Mouse (Mus musculus): ENCODE measurements around the gene Auts2. TPM values are rescaled to one million over a fixed set of nuclear protein-coding genes. Genes with fewer than 3 reads are reported as not detected.

Auts2 gene
- polyA plus RNA-seq, 1 experiment from 2014 or later: 17.0 TPM

- no peak overlapping the region for H3K4me3 ChIP-seq
- no peaks in the 10 kb centered on the region for H3K9me3 ChIP-seq
- WGBS: 63% methylated on average over 4 of the region's 4 CpGs
- H3K36me3 ChIP-seq: no peaks in the 10 kb centered on the region
- ATAC-seq (ENCODE audit: borderline replicate concordance, extremely low read depth, low FRiP score, low TSS enrichment): no peak
- H3K4me2 ChIP-seq: no peak overlapping the region
- no peak overlapping the region for H3K9ac ChIP-seq
- H3K27me3 ChIP-seq: no peaks in the 10 kb centered on the region
- H3K27ac ChIP-seq: no peak overlapping the region
- H3K4me1 ChIP-seq: peaks cover 14% of the 10 kb centered on the region
These were observed 5.7 kb downstream of the Auts2 start for GRCm38 (mm10) chr5:132537475-132537874.

- H3K27ac ChIP-seq: no peak overlapping the region
- no peak for ATAC-seq (ENCODE audit: borderline replicate concordance, extremely low read depth, low FRiP score, low TSS enrichment)
These were observed 16.7 kb downstream of the Auts2 start for GRCm38 (mm10) chr5:132526395-132526794.

GRCm38 (mm10) chr5:132521358-132521873 is 21.7 kb downstream of the Auts2 start:
- no peaks in the 10 kb centered on the region for H3K27me3 ChIP-seq
- no peaks in the 10 kb centered on the region for H3K36me3 ChIP-seq
- no peak overlapping the region for H3K9ac ChIP-seq
- no peak overlapping the region for H3K27ac ChIP-seq
- no peak overlapping the region for H3K4me3 ChIP-seq
- H3K4me1 ChIP-seq: peaks cover 3% of the 10 kb centered on the region; the same call in 1 of the 2 replicates
- ATAC-seq (ENCODE audit: borderline replicate concordance, extremely low read depth, low FRiP score, low TSS enrichment): no peak
- H3K9me3 ChIP-seq: no peaks in the 10 kb centered on the region
- WGBS: 73% methylated on average over 12 of the region's 12 CpGs
- H3K4me2 ChIP-seq: no peak overlapping the region

More at GRCm38 (mm10) chr5:132526395-132526794, 16.7 kb downstream of the Auts2 start:
- Histone ChIP-seq H3K36me3 (no peaks in the 10 kb centered on the region), H3K4me1 (peaks cover 20% of the 10 kb centered on the region), H3K4me2 (no peak overlapping the region), H3K9me3 (no peaks in the 10 kb centered on the region), H3K4me3 (no peak overlapping the region), H3K27me3 (no peaks in the 10 kb centered on the region), H3K9ac (no peak overlapping the region)
- WGBS: 81% methylated on average over 3 of the region's 3 CpGs

DNA sequence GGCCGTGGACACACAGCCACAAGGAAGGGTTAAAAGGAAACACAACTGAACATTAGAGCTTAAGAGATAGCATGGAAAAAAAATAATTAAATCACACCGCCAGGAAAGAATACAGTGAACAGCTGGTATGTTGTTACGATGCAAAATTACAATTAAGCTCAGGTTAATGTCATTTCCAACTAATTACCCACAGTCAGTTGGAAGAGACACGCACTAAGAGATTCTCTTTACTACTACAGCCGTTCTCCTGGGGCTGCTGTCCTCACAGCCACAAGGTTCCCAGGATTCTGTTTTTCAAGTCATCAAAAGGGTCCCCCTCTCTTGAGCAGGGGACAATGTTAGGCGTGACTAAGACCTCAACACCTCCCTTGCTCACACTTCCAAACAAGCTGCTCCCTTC is 25.3 kb downstream of the Auts2 start:
- no peak overlapping the region for H3K9ac ChIP-seq
- H3K27ac ChIP-seq: no peak overlapping the region
- no peak for ATAC-seq (ENCODE audit: borderline replicate concordance, extremely low read depth, low FRiP score, low TSS enrichment)
- H3K27me3 ChIP-seq: no peaks in the 10 kb centered on the region
- H3K9me3 ChIP-seq: no peaks in the 10 kb centered on the region
- H3K4me1 ChIP-seq: peaks cover 10% of the 10 kb centered on the region; the same call in 1 of the 2 replicates
- H3K4me2 ChIP-seq: no peak overlapping the region
- 65% methylated on average over 6 of the region's 6 CpGs for WGBS
- H3K4me3 ChIP-seq: no peak overlapping the region
- no peaks in the 10 kb centered on the region for H3K36me3 ChIP-seq

DNA sequence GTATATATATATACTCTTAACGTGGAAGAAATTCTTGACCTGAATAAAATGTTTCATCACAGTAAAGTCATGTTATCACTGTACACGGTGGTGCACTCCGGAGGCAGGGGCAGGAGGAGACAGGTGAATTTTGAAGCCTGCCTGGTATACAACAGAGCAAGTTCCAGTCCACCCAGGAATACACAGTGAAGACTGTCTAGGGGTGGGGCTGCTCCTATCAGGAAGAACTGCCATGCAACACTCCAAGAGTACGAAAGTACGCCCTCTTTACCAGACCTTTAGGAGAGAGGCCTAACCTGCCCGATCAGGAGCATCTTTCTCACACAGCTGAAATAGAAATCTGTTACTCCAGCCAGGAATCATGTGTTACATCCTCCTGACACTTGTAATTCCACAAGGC is 28.6 kb downstream of the Auts2 start:
- Histone ChIP-seq H3K27me3 (no peaks in the 10 kb centered on the region), H3K9ac (no peak overlapping the region), H3K9me3 (no peaks in the 10 kb centered on the region), H3K4me2 (no peak overlapping the region), H3K27ac (no peak overlapping the region), H3K36me3 (no peaks in the 10 kb centered on the region), H3K4me1 (peaks cover 10% of the 10 kb centered on the region), H3K4me3 (no peak overlapping the region)
- 57% methylated on average over 6 of the region's 6 CpGs for WGBS
- ATAC-seq (ENCODE audit: borderline replicate concordance, extremely low read depth, low FRiP score, low TSS enrichment): no peak

- Histone ChIP-seq H3K9me3 (no peaks in the 10 kb centered on the region), H3K4me1 (peaks cover 15% of the 10 kb centered on the region), H3K4me3 (no peak overlapping the region), H3K27ac (no peak overlapping the region), H3K27me3 (no peaks in the 10 kb centered on the region), H3K9ac (no peak overlapping the region), H3K4me2 (no peak overlapping the region), H3K36me3 (no peaks in the 10 kb centered on the region)
- ATAC-seq (ENCODE audit: borderline replicate concordance, extremely low read depth, low FRiP score, low TSS enrichment): no peak
- 61% methylated on average over 7 of the region's 7 CpGs for WGBS
These were observed 29.9 kb downstream of the Auts2 start for GRCm38 (mm10) chr5:132513206-132513605.

DNA sequence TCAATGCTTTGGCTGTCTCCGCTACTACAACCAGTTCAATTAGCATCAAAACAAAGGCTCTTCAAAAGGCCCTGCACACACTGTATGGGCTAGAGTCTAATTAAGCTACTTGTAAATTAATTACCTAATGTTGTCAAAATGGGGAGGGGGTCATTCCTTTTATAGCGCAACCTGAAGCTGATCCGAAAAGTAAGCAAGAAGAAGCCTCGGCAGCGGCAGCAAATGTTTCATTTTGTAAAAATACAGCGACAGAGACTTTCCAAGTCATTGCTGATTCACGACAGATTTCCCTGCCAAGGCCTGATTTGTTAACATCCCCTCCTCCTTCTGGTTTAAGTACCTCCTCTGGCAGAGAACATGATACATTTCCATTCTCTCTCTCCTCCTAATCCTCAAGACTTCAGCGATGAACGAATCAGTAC is 33.7 kb downstream of the Auts2 start:
- no peak overlapping the region for H3K4me3 ChIP-seq
- H3K36me3 ChIP-seq: no peaks in the 10 kb centered on the region
- no peaks in the 10 kb centered on the region for H3K27me3 ChIP-seq
- H3K9me3 ChIP-seq: no peaks in the 10 kb centered on the region
- H3K27ac ChIP-seq: no peak overlapping the region
- H3K4me1 ChIP-seq: peaks cover 18% of the 10 kb centered on the region
- peak overlapping the region; percentile 35 for H3K4me2 ChIP-seq
- H3K9ac ChIP-seq: no peak overlapping the region
- ATAC-seq (ENCODE audit: borderline replicate concordance, extremely low read depth, low FRiP score, low TSS enrichment): no peak
- 31% methylated on average over 9 of the region's 9 CpGs for WGBS

GRCm38 (mm10) chr5:132504893-132505292 is 38.3 kb downstream of the Auts2 start:
- H3K4me1 ChIP-seq: peaks cover 18% of the 10 kb centered on the region
- no peak for ATAC-seq (ENCODE audit: borderline replicate concordance, extremely low read depth, low FRiP score, low TSS enrichment)
- WGBS: 79% methylated on average over 1 of the region's 1 CpGs
- no peak overlapping the region for H3K4me3 ChIP-seq
- H3K4me2 ChIP-seq: no peak overlapping the region
- no peaks in the 10 kb centered on the region for H3K27me3 ChIP-seq
- no peak overlapping the region for H3K9ac ChIP-seq
- no peaks in the 10 kb centered on the region for H3K9me3 ChIP-seq
- H3K36me3 ChIP-seq: no peaks in the 10 kb centered on the region
- H3K27ac ChIP-seq: no peak overlapping the region

DNA sequence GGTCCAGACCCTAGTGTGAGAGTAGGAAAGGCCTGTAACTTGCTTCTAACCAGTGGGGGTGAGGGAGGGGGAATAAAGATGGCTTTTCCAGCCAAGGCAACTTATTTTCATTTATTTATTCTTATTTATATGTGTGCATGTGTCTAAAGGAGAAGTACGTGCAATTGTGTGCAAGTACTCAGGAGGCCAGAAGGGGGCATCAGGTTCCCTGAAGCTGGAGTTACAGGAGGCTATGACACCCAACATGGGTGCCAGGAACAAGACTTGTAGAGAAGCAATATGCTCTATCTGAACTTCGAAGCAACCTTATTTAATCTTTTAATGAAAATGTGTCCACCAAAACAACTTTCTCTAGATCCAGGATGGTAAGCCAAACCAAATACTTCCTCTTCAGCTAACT is 39.7 kb downstream of the Auts2 start:
- H3K4me3 ChIP-seq: no peak overlapping the region
- H3K4me1 ChIP-seq: peaks cover 9% of the 10 kb centered on the region; the same call in 1 of the 2 replicates
- H3K9ac ChIP-seq: no peak overlapping the region
- ATAC-seq (ENCODE audit: borderline replicate concordance, extremely low read depth, low FRiP score, low TSS enrichment): no peak
- no peaks in the 10 kb centered on the region for H3K36me3 ChIP-seq
- 92% methylated on average over 2 of the region's 2 CpGs for WGBS
- H3K9me3 ChIP-seq: no peaks in the 10 kb centered on the region
- no peaks in the 10 kb centered on the region for H3K27me3 ChIP-seq
- no peak overlapping the region for H3K4me2 ChIP-seq
- H3K27ac ChIP-seq: no peak overlapping the region

- Histone ChIP-seq H3K36me3 (no peaks in the 10 kb centered on the region), H3K4me3 (no peak overlapping the region), H3K9me3 (no peaks in the 10 kb centered on the region), H3K4me1 (peaks cover 6% of the 10 kb centered on the region; the same call in 1 of the 2 replicates), H3K27ac (no peak overlapping the region), H3K9ac (no peak overlapping the region), H3K27me3 (no peaks in the 10 kb centered on the region), H3K4me2 (no peak overlapping the region)
- WGBS: 31% methylated on average over 5 of the region's 5 CpGs
- no peak for ATAC-seq (ENCODE audit: borderline replicate concordance, extremely low read depth, low FRiP score, low TSS enrichment)
These were observed 41.1 kb downstream of the Auts2 start for GRCm38 (mm10) chr5:132502036-132502435.

DNA sequence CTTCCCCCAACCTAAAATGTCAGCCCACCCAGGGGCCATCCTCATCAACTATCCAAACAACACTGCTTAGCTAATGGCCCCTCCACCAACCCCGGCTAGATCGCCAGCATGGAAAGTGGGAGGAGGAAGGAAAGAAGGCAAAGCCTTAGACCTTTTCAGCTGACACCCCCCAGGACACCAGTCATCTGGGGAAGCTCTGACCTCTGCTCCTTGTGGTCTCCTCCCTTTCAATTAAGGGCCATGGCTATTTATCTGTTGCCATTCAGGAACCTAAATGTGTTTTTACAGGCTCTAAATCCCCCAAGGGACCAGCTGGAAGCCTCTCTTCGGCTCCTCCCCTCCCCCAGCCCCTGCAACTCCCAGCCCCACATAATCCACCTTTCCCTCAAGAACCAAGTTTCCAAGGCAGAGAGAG is 42.3 kb downstream of the Auts2 start:
- Histone ChIP-seq H3K9me3 (no peaks in the 10 kb centered on the region), H3K9ac (no peak overlapping the region), H3K4me3 (no peak overlapping the region), H3K36me3 (no peaks in the 10 kb centered on the region), H3K4me2 (no peak overlapping the region), H3K27me3 (no peaks in the 10 kb centered on the region), H3K27ac (no peak overlapping the region), H3K4me1 (peaks cover 6% of the 10 kb centered on the region; the same call in 1 of the 2 replicates)
- ATAC-seq (ENCODE audit: borderline replicate concordance, extremely low read depth, low FRiP score, low TSS enrichment): no peak
- 23% methylated on average over 3 of the region's 3 CpGs for WGBS

DNA sequence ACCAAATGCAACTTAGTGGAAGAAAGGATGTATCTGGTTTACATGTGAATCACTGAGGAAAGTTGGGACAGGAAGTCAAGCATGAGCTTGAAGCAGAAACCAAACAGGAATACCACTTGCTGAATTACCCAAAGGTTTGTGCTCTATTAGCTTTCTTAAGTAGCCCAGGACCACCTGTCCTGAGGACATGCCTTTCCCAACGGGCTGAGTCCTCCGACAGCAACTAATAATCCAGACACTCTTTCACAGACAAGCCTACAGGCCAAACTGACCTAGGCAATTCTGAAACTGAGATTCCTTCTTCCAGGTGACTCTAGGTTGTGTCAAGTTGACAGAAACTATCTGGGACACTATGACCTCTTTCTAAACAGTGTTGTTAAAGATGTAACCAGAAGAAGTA is 44.2 kb downstream of the Auts2 start:
- 53% methylated on average over 2 of the region's 2 CpGs for WGBS
- Histone ChIP-seq H3K9ac (no peak overlapping the region), H3K27me3 (no peaks in the 10 kb centered on the region), H3K9me3 (no peaks in the 10 kb centered on the region), H3K4me1 (peaks cover 6% of the 10 kb centered on the region; the same call in 1 of the 2 replicates), H3K36me3 (no peaks in the 10 kb centered on the region), H3K27ac (no peak overlapping the region), H3K4me3 (no peak overlapping the region), H3K4me2 (no peak overlapping the region)
- no peak for ATAC-seq (ENCODE audit: borderline replicate concordance, extremely low read depth, low FRiP score, low TSS enrichment)

GRCm38 (mm10) chr5:132498045-132498444 is 45.1 kb downstream of the Auts2 start:
- WGBS: 86% methylated on average over 5 of the region's 5 CpGs
- no peak overlapping the region for H3K27ac ChIP-seq
- no peaks in the 10 kb centered on the region for H3K9me3 ChIP-seq
- H3K27me3 ChIP-seq: no peaks in the 10 kb centered on the region
- H3K4me3 ChIP-seq: no peak overlapping the region
- ATAC-seq (ENCODE audit: borderline replicate concordance, extremely low read depth, low FRiP score, low TSS enrichment): no peak
- no peak overlapping the region for H3K9ac ChIP-seq
- H3K4me2 ChIP-seq: no peak overlapping the region
- no peaks in the 10 kb centered on the region for H3K36me3 ChIP-seq
- peaks cover 6% of the 10 kb centered on the region; the same call in 1 of the 2 replicates for H3K4me1 ChIP-seq

Data from lung, embryonic 15.5 days (tissue).